Mouse (Mus musculus) embryo, embryonic 9.5 days (tissue): ENCODE data around the gene Pacs1.

Experiments used
- DNase-seq: peaks from one replicate; pipeline ENCODE4 v3.0.0-alpha.2; 2017; ENCODE audit errors: extremely low spot score

The Pacs1 gene

GRCm38 (mm10) chr19:5272801-5273733 lies at the start of gene Pacs1:
TSS of gene Pacs1 (minus strand) at chr19:5273119.
- DNase-seq, result peak; percentile 91

GRCm38 (mm10) chr19:5313189-5313588 lies 40.3 kb upstream of the Pacs1 start:
- no peak for DNase-seq

GRCm38 (mm10) chr19:5309025-5309424 lies 36.1 kb upstream of the Pacs1 start:
- no peak for DNase-seq

GRCm38 (mm10) chr19:5306968-5307734 lies 34.2 kb upstream of the Pacs1 start:
- peak; percentile 26 for DNase-seq

- no peak for DNase-seq
Observed at GRCm38 (mm10) chr19:5306279-5306678, 33.4 kb upstream of the Pacs1 start.

- DNase-seq, result peak; percentile 56
Observed at GRCm38 (mm10) chr19:5302455-5302854, 29.5 kb upstream of the Pacs1 start.

- no peak for DNase-seq
Observed at GRCm38 (mm10) chr19:5300588-5300987, 27.7 kb upstream of the Pacs1 start.

GRCm38 (mm10) chr19:5297903-5298800 lies 25.2 kb upstream of the Pacs1 start, which contains the start of gene Gal3st3:
TSS of gene Gal3st3 (plus strand) at chr19:5298331.
- DNase-seq, result peak; percentile 77

- no peak for DNase-seq
Observed at GRCm38 (mm10) chr19:5296630-5297029, 23.7 kb upstream of the Pacs1 start.

GRCm38 (mm10) chr19:5295736-5296075 lies 22.8 kb upstream of the Pacs1 start:
- no peak for DNase-seq

GRCm38 (mm10) chr19:5294972-5295735 lies 22.2 kb upstream of the Pacs1 start, which contains the start of gene Sf3b2:
TSS of gene Sf3b2 (minus strand) at chr19:5295455.
- peak; percentile 96 for DNase-seq

GRCm38 (mm10) chr19:5278381-5278780 lies 5.5 kb upstream of the Pacs1 start:
- DNase-seq, result no peak

GRCm38 (mm10) chr19:5277140-5277539 lies 4.2 kb upstream of the Pacs1 start:
- DNase-seq, result no peak

- DNase-seq, result no peak
Observed at GRCm38 (mm10) chr19:5276531-5276930, 3.6 kb upstream of the Pacs1 start.

- DNase-seq, result no peak
Observed at GRCm38 (mm10) chr19:5275736-5276135, 2.8 kb upstream of the Pacs1 start.

- DNase-seq, result no peak
Observed at GRCm38 (mm10) chr19:5274641-5275040, 1.7 kb upstream of the Pacs1 start.

GRCm38 (mm10) chr19:5273916-5274315 lies 997 bp upstream of the Pacs1 start:
- DNase-seq, result no peak

GRCm38 (mm10) chr19:5272326-5272795 lies 558 bp downstream of the Pacs1 start:
- peak; percentile 65 for DNase-seq

GRCm38 (mm10) chr19:5271430-5271829 lies 1.5 kb downstream of the Pacs1 start:
- DNase-seq, result no peak

GRCm38 (mm10) chr19:5269392-5269791 lies 3.5 kb downstream of the Pacs1 start:
- DNase-seq, result no peak

GRCm38 (mm10) chr19:5268875-5269274 lies 4.0 kb downstream of the Pacs1 start:
- no peak for DNase-seq
